Mouse (Mus musculus) kidney, embryonic 15.5 days (tissue): ENCODE measurements at regions not wholly inside any gene's neighbourhood (a gene's known extent, or its start where the extent isn't known, plus 50 kb on each side); places are given as distances from the start of the nearest gene placed in this dataset.
A peak's percentile ranks its signal among the peaks of the same experiment; 100 is the strongest.

Experiments
- ATAC-seq: fragments of 200-750 bp; cut with Nextera tagmentation; replicated peaks from 2 replicates; pipeline ENCODE4 v1.8.0; 2017; ENCODE audit warnings: moderate TSS enrichment; ENCODE audit not compliant: low FRiP score
- H3K27ac ChIP-seq: fragments of 300-500 bp; sonication (generic); 2 replicates; pipeline ENCODE4 v1.5.1; 2015; ENCODE audit warnings: mild to moderate bottlenecking, inconsistent platforms
- H3K27me3 ChIP-seq: fragments of 300-500 bp; sonication (generic); 2 replicates; pipeline ENCODE4 v1.6.1; 2015; ENCODE audit warnings: inconsistent platforms
- H3K36me3 ChIP-seq: fragments of 300-500 bp; sonication (generic); 2 replicates; pipeline ENCODE4 v1.6.1; 2015; ENCODE audit warnings: inconsistent platforms
- H3K4me1 ChIP-seq: fragments of 300-500 bp; sonication (generic); 2 replicates; pipeline ENCODE4 v1.6.1; 2015; ENCODE audit warnings: inconsistent platforms
- H3K4me2 ChIP-seq: fragments of 300-500 bp; sonication (generic); 2 replicates; pipeline ENCODE4 v1.6.1; 2015; ENCODE audit warnings: moderate library complexity, mild to moderate bottlenecking, inconsistent platforms
- H3K4me3 ChIP-seq: fragments of 300-500 bp; sonication (generic); replicated peaks from 2 replicates; pipeline ENCODE4 v1.5.1; 2015; ENCODE audit warnings: mild to moderate bottlenecking, inconsistent platforms
- H3K9ac ChIP-seq: fragments of 300-500 bp; sonication (generic); 2 replicates; pipeline ENCODE4 v1.6.1; 2015; ENCODE audit warnings: mild to moderate bottlenecking, inconsistent platforms
- H3K9me3 ChIP-seq: fragments of 300-500 bp; sonication (generic); replicated peaks from 2 replicates; pipeline ENCODE4 v1.6.1; 2016; ENCODE audit warnings: inconsistent platforms
- WGBS: fragments of 180-500 bp; shearing (Covaris S2); methylation state at CpG from one replicate; pipeline ENCODE4 v1.1.7; 2015; ENCODE audit warnings: mixed read lengths; 5-methylcytosine and 5-hydroxymethylcytosine counted together

- Histone ChIP-seq H3K4me1 (0 out of 2 replicates have a peak, but pooled peaks cover 3% of the 10 kb centered on the region), H3K36me3 (no peaks in the 10 kb centered on the region), H3K27me3 (no peaks in the 10 kb centered on the region), H3K4me2 (0 out of 2 replicates have a peak overlapping the region, but pooled peaks have one; percentile 31), H3K27ac (0 out of 2 replicates have a peak overlapping the region, but pooled peaks have one; percentile 51), H3K9me3 (no peaks in the 10 kb centered on the region), H3K4me3 (no peak overlapping the region), H3K9ac (no peak overlapping the region)
- WGBS, result 37% methylated on average over 13 of the region's 13 CpGs
- peak; percentile 88 for ATAC-seq
Observed at GRCm38 (mm10) chr16:46617544-46618335, 119.4 kb upstream of the Nectin3 start.

DNA sequence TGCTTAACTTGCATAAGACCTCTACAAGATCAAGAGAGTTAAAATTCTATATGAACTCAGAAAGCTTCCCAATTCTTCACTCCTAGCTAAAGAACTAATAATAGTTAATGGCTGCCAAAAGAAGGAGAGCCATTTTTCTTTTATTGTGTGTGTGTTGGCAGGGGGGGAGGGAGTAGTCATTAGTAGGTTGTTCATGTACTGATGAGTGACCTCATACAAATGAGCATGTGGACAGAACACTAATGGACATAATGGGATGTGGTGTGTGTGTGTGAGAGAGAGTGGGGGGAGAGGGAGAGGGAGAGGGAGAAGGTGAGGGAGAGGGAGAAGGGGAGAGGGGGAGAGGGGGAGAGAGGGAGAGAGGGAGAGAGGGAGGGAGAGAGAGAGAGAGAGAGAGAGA, 118.3 kb upstream of the Nectin3 start:
- Histone ChIP-seq H3K4me2 (no peak overlapping the region), H3K27me3 (no peaks in the 10 kb centered on the region), H3K36me3 (no peaks in the 10 kb centered on the region), H3K9me3 (no peaks in the 10 kb centered on the region), H3K27ac (no peak overlapping the region), H3K4me3 (no peak overlapping the region), H3K4me1 (peaks cover 5% of the 10 kb centered on the region; the same call in 1 of the 2 replicates), H3K9ac (no peak overlapping the region)
- ATAC-seq, result no peak

DNA sequence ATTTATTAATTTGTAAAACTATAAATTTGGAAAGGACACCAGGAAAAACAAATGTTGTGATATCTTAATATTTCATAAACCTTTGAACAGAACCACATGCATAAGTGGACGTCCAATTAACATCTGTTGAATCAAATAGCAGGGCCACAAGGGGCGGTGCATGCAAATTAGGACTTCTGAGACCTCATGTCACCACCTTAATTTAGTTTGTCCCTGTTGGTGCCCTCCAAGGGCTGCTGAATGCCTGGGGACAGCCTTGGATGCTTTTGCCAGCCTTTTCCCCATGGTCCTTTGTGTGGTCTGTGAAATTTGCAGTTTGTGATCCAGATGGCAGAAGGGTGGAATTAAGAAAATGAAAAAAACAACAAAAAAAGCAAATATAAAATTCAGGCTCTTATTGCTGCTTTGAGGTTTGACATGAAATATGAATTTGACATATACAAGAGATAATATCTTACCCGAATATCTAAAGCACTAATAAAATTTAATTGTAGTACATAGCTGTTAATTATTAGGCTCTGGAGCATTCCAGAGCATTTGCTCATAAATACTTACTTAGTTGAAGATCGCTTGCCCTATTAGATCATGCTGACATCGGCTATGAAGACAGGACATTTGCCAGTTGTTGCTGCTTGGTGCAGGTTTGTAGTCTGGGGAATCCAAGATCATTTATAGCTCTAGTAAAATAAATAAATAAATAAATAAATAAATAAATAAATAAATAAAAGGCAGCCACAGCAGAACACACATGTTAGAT, 114.9 kb upstream of the Nectin3 start:
- WGBS, result 57% methylated on average over 5 of the region's 5 CpGs
- H3K27me3 ChIP-seq, result no peaks in the 10 kb centered on the region
- no peak overlapping the region for H3K27ac ChIP-seq
- H3K4me1 ChIP-seq, result peaks cover 6% of the 10 kb centered on the region; the same call in 1 of the 2 replicates
- ATAC-seq, result 0 out of 2 replicates have a peak, but pooled peaks have one; percentile 41
- no peaks in the 10 kb centered on the region for H3K36me3 ChIP-seq
- H3K9me3 ChIP-seq, result no peaks in the 10 kb centered on the region
- H3K4me3 ChIP-seq, result no peak overlapping the region
- H3K9ac ChIP-seq, result no peak overlapping the region
- H3K4me2 ChIP-seq, result no peak overlapping the region

GRCm38 (mm10) chr16:46605879-46606203, 107.5 kb upstream of the Nectin3 start:
- no peak overlapping the region for H3K9ac ChIP-seq
- H3K4me3 ChIP-seq, result no peak overlapping the region
- no peak for ATAC-seq
- no peaks in the 10 kb centered on the region for H3K36me3 ChIP-seq
- H3K4me2 ChIP-seq, result no peak overlapping the region
- no peaks in the 10 kb centered on the region for H3K4me1 ChIP-seq
- H3K27ac ChIP-seq, result no peak overlapping the region
- no peaks in the 10 kb centered on the region for H3K27me3 ChIP-seq
- no peaks in the 10 kb centered on the region for H3K9me3 ChIP-seq

- Histone ChIP-seq H3K4me1 (no peaks in the 10 kb centered on the region), H3K9ac (no peak overlapping the region), H3K4me3 (no peak overlapping the region), H3K36me3 (no peaks in the 10 kb centered on the region), H3K27ac (no peak overlapping the region), H3K9me3 (no peaks in the 10 kb centered on the region), H3K4me2 (no peak overlapping the region), H3K27me3 (no peaks in the 10 kb centered on the region)
- WGBS, result 43% methylated on average over 11 of the region's 11 CpGs
- no peak for ATAC-seq
Observed at GRCm38 (mm10) chr16:46605001-46605878, 106.9 kb upstream of the Nectin3 start.

GRCm38 (mm10) chr16:46592618-46593253, 94.4 kb upstream of the Nectin3 start:
- H3K9ac ChIP-seq, result no peak overlapping the region
- no peak overlapping the region for H3K4me2 ChIP-seq
- no peaks in the 10 kb centered on the region for H3K4me1 ChIP-seq
- H3K27me3 ChIP-seq, result no peaks in the 10 kb centered on the region
- H3K27ac ChIP-seq, result no peak overlapping the region
- ATAC-seq, result no peak
- no peak overlapping the region for H3K4me3 ChIP-seq
- WGBS, result 19% methylated on average over 8 of the region's 8 CpGs
- H3K9me3 ChIP-seq, result no peaks in the 10 kb centered on the region
- H3K36me3 ChIP-seq, result no peaks in the 10 kb centered on the region

DNA sequence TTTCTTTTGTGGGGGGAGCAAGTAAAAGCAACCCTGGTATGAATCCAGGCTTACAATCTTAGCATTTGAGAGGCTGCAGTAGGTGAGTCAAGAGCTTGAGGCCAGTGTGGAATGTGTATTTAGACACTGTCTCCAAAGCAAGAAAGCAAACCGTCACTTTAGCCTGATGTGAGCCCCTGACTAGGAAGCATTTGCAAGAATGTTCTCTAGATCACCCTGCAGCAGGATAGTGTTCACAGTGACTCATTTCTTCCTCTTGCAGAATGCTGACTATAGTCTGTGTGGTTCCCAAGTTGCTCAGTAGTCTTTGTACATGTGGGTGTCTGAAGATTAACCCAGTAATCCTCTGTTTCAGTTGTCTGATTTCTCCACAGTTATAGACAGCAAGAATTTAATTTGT, 88.7 kb upstream of the Nectin3 start:
- Histone ChIP-seq H3K27ac (no peak overlapping the region), H3K9ac (no peak overlapping the region), H3K9me3 (no peaks in the 10 kb centered on the region), H3K36me3 (no peaks in the 10 kb centered on the region), H3K27me3 (no peaks in the 10 kb centered on the region), H3K4me1 (no peaks in the 10 kb centered on the region), H3K4me2 (no peak overlapping the region), H3K4me3 (no peak overlapping the region)
- no peak for ATAC-seq
- 71% methylated on average over 1 of the region's 1 CpGs for WGBS

DNA sequence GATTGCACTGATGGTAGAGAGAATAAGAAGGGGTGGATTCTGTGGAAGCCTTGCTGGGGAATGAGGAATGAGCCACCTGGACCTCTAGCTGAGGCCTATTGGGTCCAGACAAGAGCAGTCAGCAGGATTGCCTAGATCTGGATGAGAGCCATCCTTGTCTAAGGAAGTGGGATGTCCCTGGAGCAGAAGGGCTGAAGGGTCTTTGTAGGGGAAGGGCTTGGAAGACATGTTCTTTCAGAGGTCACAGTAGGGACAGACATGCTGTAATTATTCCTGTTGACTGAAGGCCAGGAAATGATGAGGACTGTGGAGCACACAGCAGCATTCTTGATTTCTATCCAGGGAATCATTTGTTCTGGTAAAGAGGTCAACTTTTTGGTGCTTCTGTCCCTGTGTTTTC, 86.2 kb upstream of the Nectin3 start:
- Histone ChIP-seq H3K36me3 (no peaks in the 10 kb centered on the region), H3K4me3 (no peak overlapping the region), H3K27ac (no peak overlapping the region), H3K27me3 (no peaks in the 10 kb centered on the region), H3K9ac (no peak overlapping the region), H3K4me1 (no peaks in the 10 kb centered on the region), H3K4me2 (no peak overlapping the region), H3K9me3 (no peaks in the 10 kb centered on the region)
- 0 out of 2 replicates have a peak, but pooled peaks have one; percentile 12 for ATAC-seq

GRCm38 (mm10) chr16:46581115-46581514, 82.8 kb upstream of the Nectin3 start:
- no peak for ATAC-seq
- 86% methylated on average over 10 of the region's 10 CpGs for WGBS
- H3K36me3 ChIP-seq, result no peaks in the 10 kb centered on the region
- H3K9me3 ChIP-seq, result no peaks in the 10 kb centered on the region
- no peak overlapping the region for H3K9ac ChIP-seq
- no peak overlapping the region for H3K27ac ChIP-seq
- no peaks in the 10 kb centered on the region for H3K27me3 ChIP-seq
- no peaks in the 10 kb centered on the region for H3K4me1 ChIP-seq
- H3K4me2 ChIP-seq, result no peak overlapping the region
- no peak overlapping the region for H3K4me3 ChIP-seq

DNA sequence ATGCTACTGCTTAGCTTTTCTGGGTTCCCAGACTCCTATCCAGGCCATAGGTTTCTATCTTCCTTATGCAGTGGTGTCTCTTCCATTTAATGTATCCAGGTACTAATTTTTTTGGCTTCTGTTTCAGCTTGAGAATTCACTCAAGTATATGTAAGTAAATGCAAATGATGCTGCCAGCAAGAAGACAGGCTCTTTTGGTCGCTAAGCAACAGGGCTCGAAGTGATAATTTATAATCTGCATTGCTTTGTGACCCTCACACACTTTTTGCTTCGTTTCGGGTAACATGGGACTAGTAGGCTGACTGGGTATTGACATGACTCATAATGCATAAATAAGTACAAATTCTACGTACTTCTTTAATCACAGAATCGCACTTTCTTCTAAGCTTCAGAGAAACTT, 75.9 kb upstream of the Nectin3 start:
- ATAC-seq, result no peak
- 76% methylated on average over 6 of the region's 6 CpGs for WGBS
- no peaks in the 10 kb centered on the region for H3K36me3 ChIP-seq
- no peaks in the 10 kb centered on the region for H3K27me3 ChIP-seq
- H3K4me3 ChIP-seq, result no peak overlapping the region
- H3K4me1 ChIP-seq, result no peaks in the 10 kb centered on the region
- H3K9me3 ChIP-seq, result no peaks in the 10 kb centered on the region
- H3K27ac ChIP-seq, result no peak overlapping the region
- no peak overlapping the region for H3K4me2 ChIP-seq
- no peak overlapping the region for H3K9ac ChIP-seq

- H3K4me1 ChIP-seq, result no peaks in the 10 kb centered on the region
- no peak for ATAC-seq
- H3K4me2 ChIP-seq, result no peak overlapping the region
- no peaks in the 10 kb centered on the region for H3K27me3 ChIP-seq
- H3K27ac ChIP-seq, result no peak overlapping the region
- no peak overlapping the region for H3K4me3 ChIP-seq
- 66% methylated on average over 1 of the region's 1 CpGs for WGBS
- no peak overlapping the region for H3K9ac ChIP-seq
- H3K36me3 ChIP-seq, result no peaks in the 10 kb centered on the region
- no peaks in the 10 kb centered on the region for H3K9me3 ChIP-seq
Observed at GRCm38 (mm10) chr16:46567446-46567845, 69.1 kb upstream of the Nectin3 start.
